8 mouse cellular contexts compared by ENCODE assay signal in the genomic region with DNA sequence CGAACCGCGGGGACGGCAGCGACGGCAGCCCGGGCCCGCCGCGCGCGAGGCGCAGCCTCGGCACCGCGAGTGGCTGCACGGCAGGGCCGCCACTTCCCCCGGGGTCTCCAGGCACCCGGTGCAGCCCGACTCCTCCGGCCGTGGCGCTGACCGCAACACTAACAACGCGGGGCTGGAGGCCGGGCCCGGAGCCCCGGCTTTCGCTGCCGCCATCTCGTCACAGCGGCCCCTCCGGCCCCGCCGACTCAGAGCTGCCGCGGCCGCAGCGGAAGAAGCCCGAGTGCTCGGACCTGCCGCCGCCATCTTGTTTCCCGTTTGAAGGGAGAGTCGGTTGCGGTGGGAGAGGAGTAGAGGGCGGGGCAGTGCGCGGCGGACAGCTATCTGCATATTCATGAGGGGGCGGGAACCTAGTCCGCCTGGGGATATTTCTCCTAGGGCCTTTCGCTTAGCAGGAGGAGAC. TPM values are rescaled to one million over a fixed set of nuclear protein-coding genes. Genes with fewer than 3 reads are reported as not detected.
DNase-seq lines count a peak whose midpoint lies in the region; ATAC-seq and TF ChIP-seq lines count a peak whose summit lies in the region.

A gene (minus strand): TSS at position 317 of the 460 bp plus-strand sequence.

- peak within 1 kb of the TSS; percentile 97 for H3K27ac ChIP-seq in gastrocnemius, adult 2 months

- H3K4me3 ChIP-seq in gastrocnemius, adult 2 months, result peak within 1 kb of the TSS; percentile 99

- ATAC-seq in common myeloid progenitor, adult 5-6 weeks (replicated peaks; ENCODE audit: low read depth, poor library complexity, severe bottlenecking), result peak; percentile 97
- ATAC-seq in megakaryocyte progenitor cell, adult 5-6 weeks (replicated peaks; ENCODE audit: poor library complexity), result peak; percentile 96

- DNase-seq in ZHBTc4 (ENCODE audit: low read depth, low spot score), result peak; percentile 94
- DNase-seq in gastrocnemius, adult 2 months, result peak; percentile 94
- peak; percentile 94 for DNase-seq in induced T-regulatory cell, adult 2 months (ENCODE audit: low read depth)
- DNase-seq in left cerebral cortex, adult 9 months (ENCODE audit: low spot score in 2 of 2), result peak; percentile 87 to 91
- peak; percentile 88 for DNase-seq in right cerebral cortex, postnatal 14 days
- peak; percentile 85 to 91 for DNase-seq in urinary bladder, postnatal 36 days (ENCODE audit: low spot score in 2 of 2)

- intact Hi-C loops in gastrocnemius, adult 2 months (cut with DNase I), result loop anchor here (1.0 kb wide), 1 partner anchor 52 kb away; no protein-coding TSS in a partner anchor

- TF ChIP-seq CTCF in gastrocnemius, adult 2 months (IDR thresholded peaks at IDR 0.05), result no peak

RNA-seq across cellular contexts. Expression of the gene that starts here (rescaled TPM):
- total RNA-seq in common myeloid progenitor, adult 5-6 weeks (2017), result 20.6 and 24.7 TPM in 2 replicates
- total RNA-seq in gastrocnemius, adult 2 months (2021), result 1 to 10 TPM; 8.1 to 10.0 TPM
- 11.3 and 13.3 TPM in 2 replicates for total RNA-seq in megakaryocyte progenitor cell, adult 5-6 weeks (2015)
- 14.1 and 18.3 TPM in 2 replicates for total RNA-seq in megakaryocyte progenitor cell, adult 5-6 weeks (2017)

Comparison
In these comparisons a context has a peak if more than half of its experiments do, and no peak if none do; other contexts are left out.
1. Peak in every context shown above with its lines: DNase-seq, ATAC-seq, H3K4me3 ChIP-seq and H3K27ac ChIP-seq.